Mouse (Mus musculus): ENCODE data around the gene Gm10775. TPM values are rescaled to one million over a fixed set of nuclear protein-coding genes. Genes with fewer than 3 reads are reported as not detected.

Gm10775 gene
- total RNA-seq (2023) = not detected

DNA sequence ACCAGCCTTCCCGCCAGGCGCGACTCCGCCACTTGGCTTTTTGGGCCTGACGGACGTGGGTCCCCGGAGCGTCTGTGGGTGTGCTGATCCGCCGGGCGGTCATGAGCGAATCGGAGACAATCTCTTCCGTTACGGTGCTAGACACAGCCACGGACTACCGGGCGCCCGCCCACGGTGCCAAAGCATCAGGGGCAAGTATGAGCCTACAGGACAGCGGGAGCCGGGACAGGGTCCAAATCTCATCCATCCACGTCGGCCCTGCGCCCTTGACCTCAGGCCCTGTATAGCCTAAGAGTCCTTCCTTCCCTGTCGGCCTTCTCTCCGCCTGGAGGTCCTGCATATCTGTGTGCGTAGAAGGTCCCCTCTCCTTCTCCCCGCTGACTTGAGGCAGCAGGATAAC is at the start of gene Gm10775:
Gm10775 (plus strand) TSS at position 301 of the 400 bp plus-strand sequence.

GRCm38 (mm10) chr13:65278383-65279341 is 19.3 kb downstream of the Gm10775 start, which contains the start of gene Zfp369:
Gene Zfp369 (plus strand): TSS chr13:65278814.

Other genes with a start within 250 kb of the Gm10775 start
- not detected for gene Spata31d1c, start 226.5 kb upstream of the Gm10775 start, total RNA-seq (2023)
- gene Prss47, start 206.8 kb upstream of the Gm10775 start, total RNA-seq (2023) = not detected
- gene Mfsd14b, start 146.6 kb upstream of the Gm10775 start, total RNA-seq (2023) = 100 to 1,000 TPM; 116 to 120 TPM
- gene Olfr465-ps1, start 121.5 kb upstream of the Gm10775 start, total RNA-seq (2023) = not detected
- not detected for gene Olfr466, start 109.3 kb upstream of the Gm10775 start, total RNA-seq (2023)
- gene Nlrp4f, start 53.6 kb upstream of the Gm10775 start, total RNA-seq (2023) = not detected
- gene Zfp369, start 19.3 kb downstream of the Gm10775 start, total RNA-seq (2023) = 10 to 100 TPM; 25.1 to 27.0 TPM

Measured in monocyte, adult 59 days (primary cell).